Mouse (Mus musculus) liver, postnatal 0 days (tissue): Measurements from ENCODE around the gene Sema5a. TPM values are rescaled to one million over a fixed set of nuclear protein-coding genes. Genes with fewer than 3 reads are reported as not detected.

Experiments
- ATAC-seq: fragments of 200-750 bp; cut with Nextera tagmentation; 2 replicates; pipeline ENCODE4 v1.8.0; 2017; ENCODE audit warnings: mild to moderate bottlenecking, moderate library complexity
- DNase-seq: peaks from one replicate; pipeline ENCODE4 v3.0.0-alpha.2; 2016
- H3K27ac ChIP-seq: fragments of 300-500 bp; sonication (generic); 2 replicates; pipeline ENCODE4 v1.5.1; 2014; ENCODE audit warnings: antibody characterized with exemption, moderate library complexity, mild to moderate bottlenecking, low read depth
- H3K27me3 ChIP-seq: fragments of 300-500 bp; sonication (generic); 2 replicates; pipeline ENCODE4 v1.6.1; 2014; ENCODE audit warnings: low read length, control low read depth, mixed read lengths; ENCODE audit not compliant: insufficient read depth
- H3K36me3 ChIP-seq: fragments of 300-500 bp; sonication (generic); replicated peaks from 2 replicates; pipeline ENCODE4 v1.6.1; 2014; ENCODE audit warnings: mild to moderate bottlenecking, control low read depth, low read length, moderate library complexity, mixed read lengths; ENCODE audit not compliant: insufficient read depth
- H3K4me1 ChIP-seq: fragments of 300-500 bp; sonication (generic); 2 replicates; pipeline ENCODE4 v1.6.1; 2014; ENCODE audit warnings: antibody characterized with exemption, mild to moderate bottlenecking, control low read depth; ENCODE audit not compliant: insufficient read depth
- H3K4me2 ChIP-seq: fragments of 300-500 bp; sonication (generic); 2 replicates; pipeline ENCODE4 v1.6.1; 2014; ENCODE audit warnings: low read depth, mild to moderate bottlenecking, low read length, moderate library complexity, mixed read lengths
- H3K4me3 ChIP-seq: fragments of 300-500 bp; sonication (generic); 2 replicates; pipeline ENCODE4 v1.5.1; 2014; ENCODE audit warnings: low read depth, low read length
- H3K9ac ChIP-seq: fragments of 300-500 bp; sonication (generic); replicated peaks from 2 replicates; pipeline ENCODE4 v1.6.1; 2014; ENCODE audit warnings: mild to moderate bottlenecking, moderate library complexity
- H3K9me3 ChIP-seq: fragments of 300-500 bp; sonication (generic); 2 replicates; pipeline ENCODE4 v1.6.1; 2016; ENCODE audit warnings: mild to moderate bottlenecking, control low read depth, low read length, mixed read lengths
- CTCF ChIP-seq: sonication (generic); IDR thresholded peaks from 2 replicates; pipeline ENCODE4 v1.5.1; 2016; ENCODE audit warnings: antibody characterized with exemption, low read depth
- EP300 ChIP-seq: IDR thresholded peaks from 2 replicates; pipeline ENCODE4 v1.6.1; 2016; ENCODE audit warnings: antibody characterized with exemption, low read depth, mild to moderate bottlenecking
- WGBS: fragments of 180-500 bp; shearing (Covaris S2); extraction: QIAGEN DNeasy Blood & Tissue Kit; methylation state at CpG from one replicate; pipeline ENCODE4 v1.1.7; 2014; ENCODE audit not compliant: insufficient replicate concordance; 5-methylcytosine and 5-hydroxymethylcytosine counted together
- polyA plus RNA-seq: library from polyadenylated mRNA; unstranded; fragments of >200 nt; fragmentation: Nextera tagmentation; extraction: Ambion mirVana; gene quantifications from 2 replicates; pipeline ENCODE4 v1.2.1, GENCODE M21; 2015

The Sema5a gene
- polyA plus RNA-seq, 1 experiment from 2014 or later = 0.36 TPM

- H3K4me3 ChIP-seq = no peak overlapping the region
- H3K36me3 ChIP-seq = no peaks in the 10 kb centered on the region
- H3K27ac ChIP-seq = no peak overlapping the region
- no peaks in the 10 kb centered on the region for H3K4me1 ChIP-seq
- H3K9ac ChIP-seq = no peak overlapping the region
- no peaks in the 10 kb centered on the region for H3K27me3 ChIP-seq
- TF ChIP-seq EP300 = no peak
- TF ChIP-seq CTCF = no peak
- ATAC-seq (no peak), DNase-seq (no peak)
- WGBS = 75% methylated on average over 2 of the region's 2 CpGs
- no peaks in the 10 kb centered on the region for H3K9me3 ChIP-seq
- H3K4me2 ChIP-seq = no peak overlapping the region
Measured at GRCm38 (mm10) chr15:32517954-32518353, 273.3 kb downstream of the Sema5a start.

DNA sequence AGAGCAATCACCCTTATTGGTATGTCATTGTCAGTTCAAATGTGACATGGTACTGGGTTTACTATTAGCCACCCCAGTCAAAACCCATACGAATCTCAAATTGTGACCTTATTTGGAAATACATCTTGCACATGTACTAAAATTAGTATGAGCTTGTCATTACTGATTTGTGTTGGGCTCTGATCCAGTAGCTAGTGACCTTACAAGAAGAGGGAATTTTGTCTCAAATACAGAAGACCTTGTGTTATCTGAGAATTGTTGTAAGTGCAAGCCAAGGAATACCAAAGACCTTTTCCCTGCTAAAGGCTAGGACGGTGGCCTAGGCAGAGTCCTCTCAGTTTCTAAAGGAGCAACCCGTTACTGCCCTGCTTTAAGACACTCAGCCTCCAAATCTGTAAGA is 287.9 kb downstream of the Sema5a start:
- Histone ChIP-seq H3K27ac (no peak overlapping the region), H3K4me3 (no peak overlapping the region), H3K9me3 (no peaks in the 10 kb centered on the region), H3K36me3 (no peaks in the 10 kb centered on the region), H3K9ac (no peak overlapping the region), H3K4me2 (no peak overlapping the region), H3K4me1 (no peaks in the 10 kb centered on the region), H3K27me3 (no peaks in the 10 kb centered on the region)
- no peak for ATAC-seq
- DNase-seq = no peak
- WGBS = 73% methylated on average over 3 of the region's 3 CpGs
- TF ChIP-seq CTCF (no peak), EP300 (no peak)

DNA sequence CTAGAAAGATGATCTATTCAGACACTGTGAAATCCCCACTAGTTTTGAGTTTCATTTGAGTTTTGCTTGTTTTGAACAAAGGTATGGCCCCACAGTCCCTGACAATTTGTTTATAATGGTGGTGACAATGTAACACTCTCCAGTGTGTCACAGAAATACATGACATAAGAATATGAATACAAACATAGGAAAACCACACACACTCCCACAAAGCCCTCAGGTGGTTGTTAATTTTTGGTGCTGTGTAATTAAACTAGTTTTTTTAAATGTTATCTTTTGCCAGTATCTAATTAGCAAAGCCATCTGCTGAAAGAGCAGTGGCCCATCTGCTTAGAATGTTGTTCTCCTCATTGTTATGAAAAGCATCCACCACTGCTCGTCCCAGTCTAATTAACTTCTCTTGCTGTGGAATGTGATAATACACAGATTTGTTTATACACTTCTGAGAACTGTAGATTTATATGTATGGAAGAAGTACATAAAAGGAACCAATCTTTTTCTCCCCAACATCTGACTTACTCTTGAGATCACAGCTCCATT is 289.0 kb downstream of the Sema5a start:
- Histone ChIP-seq H3K27ac (no peak overlapping the region), H3K9ac (no peak overlapping the region), H3K4me1 (no peaks in the 10 kb centered on the region), H3K4me3 (no peak overlapping the region), H3K4me2 (no peak overlapping the region), H3K9me3 (no peaks in the 10 kb centered on the region), H3K27me3 (no peaks in the 10 kb centered on the region), H3K36me3 (no peaks in the 10 kb centered on the region)
- TF ChIP-seq EP300 = no peak
- no peak for TF ChIP-seq CTCF
- no peak for ATAC-seq
- DNase-seq = no peak
- WGBS = 54% methylated on average over 1 of the region's 1 CpGs

GRCm38 (mm10) chr15:32536755-32537503 is 292.3 kb downstream of the Sema5a start:
- no peaks in the 10 kb centered on the region for H3K36me3 ChIP-seq
- H3K27ac ChIP-seq = no peak overlapping the region
- TF ChIP-seq EP300 (no peak), CTCF (no peak)
- DNase-seq (no peak), ATAC-seq (no peak)
- WGBS = 74% methylated on average over 6 of the region's 6 CpGs
- no peaks in the 10 kb centered on the region for H3K4me1 ChIP-seq
- no peaks in the 10 kb centered on the region for H3K27me3 ChIP-seq
- H3K4me2 ChIP-seq = no peak overlapping the region
- no peak overlapping the region for H3K9ac ChIP-seq
- H3K4me3 ChIP-seq = no peak overlapping the region
- no peaks in the 10 kb centered on the region for H3K9me3 ChIP-seq

DNA sequence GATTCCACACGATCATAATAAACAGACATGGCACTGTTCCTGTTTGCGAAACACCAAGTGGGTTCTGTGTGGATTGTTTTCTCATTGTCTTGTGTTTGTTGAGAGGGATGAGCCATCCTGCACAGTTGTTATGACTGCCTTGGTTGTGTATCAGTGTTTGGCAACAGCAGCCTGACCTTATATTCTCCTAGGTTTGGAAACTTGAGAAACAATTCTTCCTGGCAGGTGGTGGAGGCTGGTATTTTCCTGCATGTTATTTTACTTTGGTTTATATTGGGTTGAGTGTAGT is 292.8 kb downstream of the Sema5a start:
- ATAC-seq = no peak
- TF ChIP-seq CTCF (no peak), EP300 (no peak)
- WGBS = 63% methylated on average over 2 of the region's 2 CpGs
- no peak overlapping the region for H3K9ac ChIP-seq
- no peaks in the 10 kb centered on the region for H3K9me3 ChIP-seq
- H3K4me3 ChIP-seq = no peak overlapping the region
- H3K4me1 ChIP-seq = no peaks in the 10 kb centered on the region
- no peak for DNase-seq
- no peak overlapping the region for H3K27ac ChIP-seq
- no peaks in the 10 kb centered on the region for H3K36me3 ChIP-seq
- H3K4me2 ChIP-seq = no peak overlapping the region
- H3K27me3 ChIP-seq = no peaks in the 10 kb centered on the region

GRCm38 (mm10) chr15:32538092-32538491 is 293.5 kb downstream of the Sema5a start:
- H3K9ac ChIP-seq = no peak overlapping the region
- no peaks in the 10 kb centered on the region for H3K36me3 ChIP-seq
- no peaks in the 10 kb centered on the region for H3K4me1 ChIP-seq
- no peak overlapping the region for H3K4me2 ChIP-seq
- no peaks in the 10 kb centered on the region for H3K9me3 ChIP-seq
- no peak overlapping the region for H3K4me3 ChIP-seq
- TF ChIP-seq CTCF (no peak), EP300 (no peak)
- DNase-seq (no peak), ATAC-seq (no peak)
- 61% methylated on average over 3 of the region's 3 CpGs for WGBS
- H3K27me3 ChIP-seq = no peaks in the 10 kb centered on the region
- no peak overlapping the region for H3K27ac ChIP-seq
